In the genomic region with DNA sequence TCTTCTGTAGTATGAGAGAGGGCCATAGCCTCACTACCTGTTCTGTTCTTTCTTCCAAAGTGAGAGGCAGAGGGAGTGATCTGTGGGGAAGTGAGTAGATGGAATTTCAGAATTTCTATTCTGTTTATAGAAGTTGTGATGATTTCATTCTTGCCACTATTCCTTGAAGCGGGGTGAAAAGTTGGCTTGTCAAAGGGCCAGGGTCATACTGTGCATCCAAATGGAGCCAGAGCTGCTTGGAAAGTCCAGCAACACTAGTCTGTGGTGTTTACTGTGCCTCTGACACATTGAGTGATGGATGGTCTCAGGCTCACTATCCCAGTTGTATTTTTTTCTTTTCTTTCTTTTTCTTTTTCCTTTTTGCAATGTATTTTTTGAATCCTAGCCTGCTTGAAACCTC, we compare ENCODE assay signal across 28 mouse cellular contexts. TPM values are rescaled to one million over a fixed set of nuclear protein-coding genes. Genes with fewer than 3 reads are reported as not detected.
DNase-seq lines count a peak whose midpoint lies in the region; ATAC-seq and TF ChIP-seq lines count a peak whose summit lies in the region.
"Had no signal": no experiment of that assay in that cellular context is flagged by ENCODE, and none has a peak within 500 bp of the region (broad histone marks: within the 10 kb centered on the region; RNA-seq: fewer than 3 reads in every experiment).

No protein-coding gene starts in this region.

- H3K9ac ChIP-seq in heart, embryonic 12.5 days, result no peak overlapping the region
- no peak overlapping the region for H3K9ac ChIP-seq in lung, postnatal 0 days (replicated peaks; ENCODE audit: low read depth)
- H3K9ac ChIP-seq in neural tube, embryonic 15.5 days (replicated peaks), result no peak overlapping the region
- H3K9ac ChIP-seq: limb, embryonic 15.5 days; liver, embryonic 14.5 days had no signal

- H3K4me1 ChIP-seq in heart, embryonic 12.5 days (replicated peaks), result no peaks in the 10 kb centered on the region
- H3K4me1 ChIP-seq in lung, postnatal 0 days (ENCODE audit: insufficient read depth, low read depth, low read length), result peaks cover 3% of the 10 kb centered on the region; the same call in 1 of the 2 replicates
- H3K4me1 ChIP-seq in neural tube, embryonic 15.5 days, result no peaks in the 10 kb centered on the region
- H3K4me1 ChIP-seq: forebrain, embryonic 10.5 days; hindbrain, embryonic 10.5 days; limb, embryonic 15.5 days; midbrain, embryonic 10.5 days had no signal

- no peak overlapping the region for H3K27ac ChIP-seq in heart, embryonic 12.5 days (ENCODE audit: poor library complexity, severe bottlenecking)
- no peak overlapping the region for H3K27ac ChIP-seq in lung, postnatal 0 days (ENCODE audit: low read length)
- no peak overlapping the region for H3K27ac ChIP-seq in neural tube, embryonic 15.5 days (replicated peaks)
- H3K27ac ChIP-seq: embryonic facial prominence, embryonic 10.5 days; forebrain, embryonic 10.5 days; hindbrain, embryonic 10.5 days; hindbrain, postnatal 0 days; kidney, postnatal 0 days; left cerebral cortex, adult 2 months; limb, embryonic 15.5 days; liver, embryonic 14.5 days; midbrain, embryonic 10.5 days had no signal

- TF ChIP-seq EP300 in lung, postnatal 0 days (IDR thresholded peaks at IDR 0.05), result no peak

- no peak overlapping the region for H3K4me3 ChIP-seq in heart, embryonic 12.5 days
- no peak overlapping the region for H3K4me3 ChIP-seq in lung, postnatal 0 days (ENCODE audit: low read depth, low read length)
- H3K4me3 ChIP-seq in neural tube, embryonic 15.5 days (replicated peaks), result no peak overlapping the region
- H3K4me3 ChIP-seq: embryonic facial prominence, embryonic 10.5 days; forebrain, embryonic 10.5 days; hindbrain, embryonic 10.5 days; left cerebral cortex, adult 2 months; limb, embryonic 15.5 days; midbrain, embryonic 10.5 days had no signal

- H3K36me3 ChIP-seq in heart, embryonic 12.5 days, result no peaks in the 10 kb centered on the region
- H3K36me3 ChIP-seq in lung, postnatal 0 days (ENCODE audit: insufficient read depth, low read length), result no peaks in the 10 kb centered on the region
- H3K36me3 ChIP-seq in neural tube, embryonic 15.5 days, result no peaks in the 10 kb centered on the region
- H3K36me3 ChIP-seq: embryonic facial prominence, embryonic 10.5 days; forebrain, embryonic 10.5 days; G1E; hindbrain, embryonic 10.5 days; limb, embryonic 15.5 days; midbrain, embryonic 10.5 days had no signal

- H3K4me2 ChIP-seq in heart, embryonic 12.5 days, result no peak overlapping the region
- no peak overlapping the region for H3K4me2 ChIP-seq in lung, postnatal 0 days (replicated peaks; ENCODE audit: low read depth, low read length)
- H3K4me2 ChIP-seq in neural tube, embryonic 15.5 days, result no peak overlapping the region
- H3K4me2 ChIP-seq: heart, embryonic 11.5 days; limb, embryonic 15.5 days had no signal

- no peaks in the 10 kb centered on the region for H3K27me3 ChIP-seq in heart, embryonic 12.5 days (replicated peaks)
- H3K27me3 ChIP-seq in lung, postnatal 0 days (replicated peaks; ENCODE audit: insufficient read depth, low read length), result no peaks in the 10 kb centered on the region
- H3K27me3 ChIP-seq in neural tube, embryonic 15.5 days (replicated peaks), result no peaks in the 10 kb centered on the region
- H3K27me3 ChIP-seq: CH12.LX; limb, embryonic 15.5 days had no signal

- intact Hi-C loops in left cerebral cortex, postnatal 14 days (cut with DNase I), result no loop called here

- DNase-seq in heart, adult 11 months, result peak; percentile 86
- peak; percentile 44 for DNase-seq in adipocyte (ENCODE audit: low spot score)
- DNase-seq in lung, postnatal 0 days (ENCODE audit: low spot score), result peak; percentile 14
- peak; percentile 41 for DNase-seq in skeletal muscle tissue, adult 2 months (ENCODE audit: low read depth, low spot score)
- no peak for DNase-seq in left cerebral cortex, postnatal 14 days (ENCODE audit: low spot score in 2 of 2)
- DNase-seq: adrenal gland, adult 8-10 months; B cell, adult 2 months; cerebellum, adult 18-20 months; left cerebral cortex, postnatal 4 days; right cerebral cortex, postnatal 14 days; thymus, postnatal 14 days had no signal

- no peak for ATAC-seq in heart, embryonic 12.5 days (ENCODE audit: insufficient number of reproducible peaks, low FRiP score)
- ATAC-seq in lung, postnatal 0 days, result no peak
- ATAC-seq in neural tube, embryonic 15.5 days (ENCODE audit: low FRiP score), result no peak
- ATAC-seq: hindbrain, postnatal 0 days; intestine, postnatal 0 days; midbrain, embryonic 16.5 days had no signal

- no peaks in the 10 kb centered on the region for H3K9me3 ChIP-seq in heart, embryonic 12.5 days (replicated peaks)
- no peaks in the 10 kb centered on the region for H3K9me3 ChIP-seq in lung, postnatal 0 days (ENCODE audit: low read length)
- no peaks in the 10 kb centered on the region for H3K9me3 ChIP-seq in neural tube, embryonic 15.5 days (replicated peaks)
- H3K9me3 ChIP-seq: embryonic facial prominence, embryonic 10.5 days; forebrain, embryonic 10.5 days; G1E; hindbrain, embryonic 10.5 days; limb, embryonic 15.5 days; midbrain, embryonic 10.5 days had no signal

- TF ChIP-seq CTCF in lung, postnatal 0 days (IDR thresholded peaks at IDR 0.05), result no peak

- 74% methylated on average over 1 of the region's 1 CpGs for WGBS in heart, embryonic 12.5 days
- WGBS in lung, postnatal 0 days, result 41% methylated on average over 1 of the region's 1 CpGs
- WGBS in neural tube, embryonic 15.5 days, result 79% methylated on average over 1 of the region's 1 CpGs

RNA-seq across cellular contexts. Expression of gene Lepr, which starts 17.8 kb away (rescaled TPM):
- 0.86 and 1.3 TPM in 2 replicates for polyA plus RNA-seq in heart, embryonic 12.5 days (2016; fragmentation: Nextera tagmentation; extraction: Ambion mirVana)
- 13.4 and 13.9 TPM in 2 replicates for polyA plus RNA-seq in lung, postnatal 0 days (2015; fragmentation: Nextera tagmentation; extraction: Ambion mirVana)
- polyA plus RNA-seq in neural tube, embryonic 15.5 days (2015; fragmentation: Nextera tagmentation; extraction: Ambion mirVana), result 3.0 and 3.8 TPM in 2 replicates
- 1 to 10 TPM; 4.3 to 4.6 TPM for total RNA-seq in left cerebral cortex, postnatal 14 days (2021)
- total RNA-seq: CH12.LX; granulocyte monocyte progenitor cell, adult 5-6 weeks had no signal
- polyA plus RNA-seq: G1E had no signal

RNA-seq across cellular contexts. Expression of gene Leprot, which starts 51.9 kb away (rescaled TPM):
- polyA plus RNA-seq in heart, embryonic 12.5 days (2016; fragmentation: Nextera tagmentation; extraction: Ambion mirVana), result 78.2 and 80.0 TPM in 2 replicates
- polyA plus RNA-seq in lung, postnatal 0 days (2015; fragmentation: Nextera tagmentation; extraction: Ambion mirVana), result 144 TPM in 2 replicates
- 75.6 and 77.5 TPM in 2 replicates for polyA plus RNA-seq in neural tube, embryonic 15.5 days (2015; fragmentation: Nextera tagmentation; extraction: Ambion mirVana)
- total RNA-seq in left cerebral cortex, postnatal 14 days (2021), result 10 to 100 TPM; 28.7 to 29.6 TPM

Comparison
In these comparisons a context has a peak if more than half of its experiments do, and no peak if none do; other contexts are left out.
1. DNase-seq: peak in heart, adult 11 months (single experiment), adipocyte (single experiment), lung, postnatal 0 days (single experiment) and skeletal muscle tissue, adult 2 months (single experiment); none in left cerebral cortex, postnatal 14 days (0 of 2).